Mouse (Mus musculus) MEL (cell line): ENCODE results near the gene Plau. TPM values are rescaled to one million over a fixed set of nuclear protein-coding genes. Genes with fewer than 3 reads are reported as not detected.

ENCODE experiments used
- DNase-seq: peaks from one replicate; pipeline ENCODE4 v3.0.0; 2011; ENCODE audit warnings: low read depth, low spot score
- H3K27ac ChIP-seq: 2 replicates; pipeline ENCODE4 v1.5.1; 2012; ENCODE audit warnings: low read depth, mild to moderate bottlenecking, control low read depth, low read length, moderate library complexity; ENCODE audit not compliant: control insufficient read depth
- H3K27me3 ChIP-seq, 2 experiments: fragments of 150-350 bp in 1 of 2; sonication (generic) in 1 of 2; 2 replicates each; pipeline ENCODE4 v1.6.1; 2012; ENCODE audit warnings: low read length in 2 of 2, mild to moderate bottlenecking in 2 of 2, improper control_type of control experiment in 1 of 2, moderate library complexity in 1 of 2; ENCODE audit not compliant: insufficient read depth in 2 of 2, control insufficient read depth in 1 of 2
- H3K36me3 ChIP-seq, 2 experiments: 2 replicates each; pipeline ENCODE4 v1.6.1; 2012 to 2014; ENCODE audit warnings: low read length in 2 of 2, improper control_type of control experiment in 1 of 2, inconsistent platforms in 1 of 2, mild to moderate bottlenecking in 1 of 2; ENCODE audit not compliant: insufficient read depth in 2 of 2, control insufficient read depth in 1 of 2
- H3K4me1 ChIP-seq, 2 experiments: fragments of 150-350 bp in 1 of 2; sonication (generic) in 1 of 2; 2 replicates each; pipeline ENCODE4 v1.6.1; 2012; ENCODE audit warnings: low read length in 2 of 2, improper control_type of control experiment in 1 of 2, mild to moderate bottlenecking in 1 of 2; ENCODE audit not compliant: insufficient read depth in 2 of 2, control insufficient read depth in 1 of 2
- H3K4me3 ChIP-seq, 2 experiments: fragments of 150-350 bp in 1 of 2; sonication (generic) in 1 of 2; 2 replicates each; pipeline ENCODE4 v1.5.1; 2012; ENCODE audit warnings: low read depth in 2 of 2, low read length in 2 of 2, mild to moderate bottlenecking in 2 of 2, moderate library complexity in 2 of 2, control low read depth in 1 of 2, improper control_type of control experiment in 1 of 2; ENCODE audit not compliant: control insufficient read depth in 1 of 2, insufficient read depth in 1 of 2
- H3K79me2 ChIP-seq: 2 replicates; pipeline ENCODE4 v1.6.1; 2012; ENCODE audit warnings: mild to moderate bottlenecking, low read length, moderate library complexity; ENCODE audit not compliant: control insufficient read depth, poor library complexity, insufficient read depth
- H3K9ac ChIP-seq: 2 replicates; pipeline ENCODE4 v1.6.1; 2012; ENCODE audit warnings: low read depth, mild to moderate bottlenecking, control low read depth, low read length, moderate library complexity; ENCODE audit not compliant: control insufficient read depth, poor library complexity, severe bottlenecking
- H3K9me3 ChIP-seq: fragments of 150-350 bp; sonication (generic); replicated peaks from 2 replicates; pipeline ENCODE4 v1.6.1; 2012; ENCODE audit warnings: mild to moderate bottlenecking, low read length, improper control_type of control experiment, moderate library complexity; ENCODE audit not compliant: insufficient read depth
- CTCF ChIP-seq, 3 experiments: IDR thresholded peaks in 2 of 3; conservative IDR thresholded peaks in 1 of 3; 2 replicates each; pipeline ENCODE4 v1.5.1; 2011 to 2012; ENCODE audit warnings: low read length in 3 of 3, low read depth in 2 of 3, mild to moderate bottlenecking in 2 of 3, improper control_type of control experiment in 1 of 3, inconsistent platforms in 1 of 3, mixed read lengths in 1 of 3, moderate library complexity in 1 of 3; ENCODE audit not compliant: control insufficient read depth in 1 of 3, insufficient read depth in 1 of 3, poor library complexity in 1 of 3, severe bottlenecking in 1 of 3
- EP300 ChIP-seq, 2 experiments: IDR thresholded peaks; 2 replicates each; pipeline ENCODE4 v1.6.1; 2011; ENCODE audit warnings: improper control_type of control experiment in 2 of 2, low read length in 2 of 2, low read depth in 1 of 2, mild to moderate bottlenecking in 1 of 2
- GABPA ChIP-seq: IDR thresholded peaks from 2 replicates; pipeline ENCODE4 v1.6.1; 2012; ENCODE audit warnings: low read depth, mild to moderate bottlenecking, inconsistent platforms, low read length, improper control_type of control experiment, moderate library complexity
- HCFC1 ChIP-seq: IDR thresholded peaks from 2 replicates; pipeline ENCODE4 v1.6.1; 2012; ENCODE audit warnings: low read depth, mild to moderate bottlenecking, inconsistent platforms, low read length, improper control_type of control experiment, moderate library complexity
- MAFK ChIP-seq: IDR thresholded peaks from 2 replicates; pipeline ENCODE4 v1.6.1; 2011; ENCODE audit warnings: low read depth, mild to moderate bottlenecking, low read length, improper control_type of control experiment, borderline replicate concordance
- MYC ChIP-seq: IDR thresholded peaks from 2 replicates; pipeline ENCODE4 v1.6.1; 2011; ENCODE audit warnings: low read depth, mild to moderate bottlenecking, low read length, improper control_type of control experiment, moderate library complexity
- NELFE ChIP-seq: IDR thresholded peaks from 2 replicates; pipeline ENCODE4 v1.6.1; 2011; ENCODE audit warnings: low read depth, low read length, improper control_type of control experiment
- POLR2AphosphoS2 ChIP-seq: IDR thresholded peaks from 2 replicates; pipeline ENCODE4 v1.6.1; 2011; ENCODE audit warnings: low read length, improper control_type of control experiment
- RAD21 ChIP-seq: IDR thresholded peaks from 2 replicates; pipeline ENCODE4 v1.6.1; 2011; ENCODE audit warnings: mild to moderate bottlenecking, low read depth, low read length, improper control_type of control experiment
- RCOR1 ChIP-seq: IDR thresholded peaks from 2 replicates; pipeline ENCODE4 v1.6.1; 2012; ENCODE audit warnings: low read depth, mild to moderate bottlenecking, inconsistent platforms, low read length, improper control_type of control experiment
- SIN3A ChIP-seq: IDR thresholded peaks from 2 replicates; pipeline ENCODE4 v1.6.1; 2012; ENCODE audit warnings: low read length, improper control_type of control experiment, inconsistent platforms
- SMC3 ChIP-seq: IDR thresholded peaks from 2 replicates; pipeline ENCODE4 v1.6.1; 2011; ENCODE audit warnings: low read depth, low read length, improper control_type of control experiment
- USF1 ChIP-seq: IDR thresholded peaks from 2 replicates; pipeline ENCODE4 v1.6.1; 2014; ENCODE audit warnings: low read depth, mild to moderate bottlenecking, inconsistent platforms, low read length, improper control_type of control experiment, moderate library complexity
- ZC3H11A ChIP-seq: IDR thresholded peaks from 2 replicates; pipeline ENCODE4 v1.6.1; 2012; ENCODE audit warnings: low read depth, mild to moderate bottlenecking, inconsistent platforms, low read length, improper control_type of control experiment
- ZNF384 ChIP-seq: IDR thresholded peaks from 2 replicates; pipeline ENCODE4 v1.6.1; 2012; ENCODE audit warnings: low read depth, mild to moderate bottlenecking, inconsistent platforms, low read length, improper control_type of control experiment
- polyA plus RNA-seq, 2 experiments: library from polyadenylated mRNA; stranded (reverse) in 1 of 2; unstranded in 1 of 2; fragments of >175 nt in 1 of 2; fragments of >200 nt in 1 of 2; gene quantifications; 2 replicates each; pipeline versions ENCODE4 v1.2.1 to v1.2.4; 2012; ENCODE audit warnings: low replicate concordance in 2 of 2, low read depth in 1 of 2; ENCODE audit not compliant: insufficient read length in 2 of 2, insufficient read depth in 1 of 2, missing spikeins in 1 of 2
- total RNA-seq: library from RNA; depleted of rRNA; stranded (reverse); fragments of 300-350 nt; gene quantifications from 2 replicates; pipeline ENCODE4 v1.2.3, GENCODE M21; 2012

The Plau gene
- total and polyA plus RNA-seq, 3 experiments = 0.04 TPM; not detected in 2

GRCm38 (mm10) chr14:20798761-20799160 lies 37.7 kb upstream of the Plau start:
- peak; percentile 90 for DNase-seq
- peak overlapping the region; percentile 17 to 23; a peak in 3 of 4 replicates for H3K4me3 ChIP-seq

GRCm38 (mm10) chr14:20802926-20803605 lies 33.4 kb upstream of the Plau start:
- Histone ChIP-seq H3K9me3 (no peaks in the 10 kb centered on the region), H3K27me3 (peaks cover 2 to 4% of the 10 kb centered on the region in 2 experiments), H3K79me2 (no peaks in the 10 kb centered on the region), H3K27ac (no peak overlapping the region), H3K36me3 (no peaks in the 10 kb centered on the region), H3K9ac (no peak overlapping the region), H3K4me1 (peaks cover 0 to 8% of the 10 kb centered on the region in 2 experiments; a peak in 1 of 4 replicates), H3K4me3 (no peak overlapping the region)
- peak; percentile 72 for TF ChIP-seq ZNF384
- TF ChIP-seq NELFE = no peak
- no peak for DNase-seq

More at GRCm38 (mm10) chr14:20798761-20799160, 37.7 kb upstream of the Plau start:
- Histone ChIP-seq H3K9ac (no peak overlapping the region), H3K9me3 (no peaks in the 10 kb centered on the region), H3K4me1 (peaks cover 1 to 11% of the 10 kb centered on the region in 2 experiments; a peak in 3 of 4 replicates), H3K79me2 (peaks cover under 1% of the 10 kb centered on the region; the same call in 1 of the 2 replicates), H3K36me3 (peaks cover 0 to 10% of the 10 kb centered on the region in 2 experiments; a peak in 1 of 4 replicates), H3K27me3 (no peaks in the 10 kb centered on the region; a peak in 2 of 4 replicates), H3K27ac (no peak overlapping the region)
- TF ChIP-seq MYC (0 out of 2 replicates have a peak, but pooled peaks have one; percentile 44), HCFC1 (peak; percentile 36; the same call in 1 of the 2 replicates), MAFK (no peak), USF1 (no peak), GABPA (no peak), CTCF (IDR thresholded peaks at IDR 0.05 in 2 of 3, conservative IDR thresholded peaks at IDR 0.05 in 1 of 3; ENCODE audit: control insufficient read depth in 1 of 3, insufficient read depth in 1 of 3, low read depth in 2 of 3, low read length in 3 of 3, poor library complexity in 1 of 3, severe bottlenecking in 1 of 3) (peak; percentile 82 to 98 (median 94)), RCOR1 (no peak), POLR2AphosphoS2 (no peak), ZC3H11A (peak; percentile 77), SMC3 (peak; percentile 95), SIN3A (peak; percentile 44), RAD21 (peak; percentile 76), EP300 (IDR thresholded peaks at IDR 0.05; ENCODE audit: low read depth in 1 of 2, low read length in 2 of 2) (no peak)
